Mouse (Mus musculus) bone marrow, adult 2 months (tissue): ENCODE measurements around the gene Glp1r.

Experiments
- CTCF ChIP-seq: fragments of 200-500 bp; IDR thresholded peaks from 2 replicates; pipeline ENCODE4 v1.5.1; 2011; ENCODE audit warnings: low read length, control low read depth; ENCODE audit not compliant: control insufficient read depth, insufficient read depth
- POLR2A ChIP-seq: fragments of 200-500 bp; IDR thresholded peaks from 2 replicates; pipeline ENCODE4 v1.6.1; 2011; ENCODE audit warnings: low read depth, mild to moderate bottlenecking, control low read depth, low read length, borderline replicate concordance; ENCODE audit not compliant: control insufficient read depth

DNA sequence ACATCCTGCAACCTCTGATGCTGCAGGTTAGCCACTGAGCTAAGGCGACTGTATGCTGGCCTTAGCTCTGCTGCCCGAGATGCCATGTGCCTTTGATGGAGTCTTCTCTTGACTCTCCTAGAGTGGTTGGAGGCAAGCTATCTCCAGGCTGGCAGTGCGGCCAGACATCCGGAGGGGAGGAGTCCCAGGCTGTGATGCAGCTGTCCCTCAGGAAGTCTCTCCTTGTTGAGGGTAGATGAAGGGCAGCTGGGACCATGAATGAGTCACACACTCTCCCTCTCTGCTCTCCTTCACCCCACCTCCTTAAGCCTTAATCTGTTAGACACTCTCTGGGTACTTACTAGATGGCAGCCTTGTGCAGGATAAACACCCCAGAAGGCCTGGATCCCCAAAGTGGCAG lies 6.0 kb downstream of the Glp1r start:
- TF ChIP-seq CTCF (no peak), POLR2A (no peak)
